Mouse (Mus musculus): ENCODE results near the gene Gm28043.

Gm28043 gene

GRCm38 (mm10) chr17:29623488-29623887, 8.8 kb downstream of the Gm28043 start:
- no peak for DNase-seq (ENCODE audit: low spot score in 2 of 2)

DNA sequence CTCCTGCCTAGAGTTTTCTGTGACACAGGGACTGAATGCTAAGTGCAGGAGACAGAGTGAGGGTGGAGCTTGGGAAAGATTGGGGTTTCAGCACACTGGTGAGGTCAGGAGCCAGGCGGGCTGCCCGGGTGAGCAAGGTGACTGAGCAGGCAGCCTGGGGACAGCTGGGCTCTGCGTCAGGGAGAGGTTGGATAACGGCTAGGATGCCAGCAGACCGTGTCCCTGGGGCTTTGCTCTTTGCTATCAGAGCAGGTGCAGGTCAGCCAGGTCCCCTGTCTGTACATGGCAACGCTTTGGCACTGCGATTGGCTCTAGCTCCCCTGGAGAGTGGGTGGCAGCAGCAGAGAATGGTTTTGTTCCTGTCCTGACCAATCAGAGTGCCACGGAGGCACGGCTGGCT, 12.6 kb downstream of the Gm28043 start:
- DNase-seq (ENCODE audit: low spot score in 2 of 2) = no peak

DNA sequence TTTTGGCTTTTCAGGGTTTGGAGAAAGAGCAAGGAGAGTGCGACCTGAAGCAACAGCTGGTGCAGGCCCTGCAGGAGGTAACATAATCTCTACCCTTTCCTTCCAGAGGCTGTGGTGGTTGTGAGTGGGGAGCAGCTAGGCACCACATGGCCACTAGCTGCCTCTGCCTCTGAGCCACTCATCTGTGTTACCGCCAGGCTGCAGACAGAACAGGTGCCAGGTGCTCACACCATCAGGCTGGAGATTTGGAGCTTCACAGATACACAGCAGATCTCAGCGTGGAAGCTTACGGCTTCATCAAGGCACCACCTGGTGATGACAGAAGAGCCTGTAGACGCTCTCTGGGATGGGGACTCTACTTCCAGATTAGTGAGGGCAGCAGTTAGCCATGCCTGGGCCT, 14.3 kb downstream of the Gm28043 start:
- DNase-seq (ENCODE audit: low spot score in 2 of 2) = no peak

GRCm38 (mm10) chr17:29629620-29630019, 14.9 kb downstream of the Gm28043 start:
- DNase-seq (ENCODE audit: low spot score in 2 of 2) = no peak

DNA sequence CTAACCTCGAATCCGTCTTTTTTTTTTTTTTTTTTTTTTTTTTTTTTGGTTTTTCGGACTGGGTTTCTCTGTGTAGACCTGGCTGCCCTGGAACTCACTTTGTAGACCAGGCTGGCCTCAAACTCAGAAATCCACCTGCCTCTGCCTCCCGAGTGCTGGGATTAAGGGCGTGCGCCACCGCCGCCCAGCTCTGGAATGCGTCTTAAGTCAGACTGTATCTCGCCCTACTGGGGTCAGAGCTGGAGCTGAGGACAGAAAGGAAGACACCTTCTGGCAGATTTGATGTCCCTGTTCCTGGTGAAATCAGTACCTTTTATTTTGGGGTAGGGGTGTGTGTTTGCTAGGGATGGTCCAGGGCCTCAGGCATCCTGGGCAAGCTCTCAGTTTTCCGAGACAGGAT, 17.6 kb downstream of the Gm28043 start:
- DNase-seq (ENCODE audit: low spot score in 2 of 2) = no peak

GRCm38 (mm10) chr17:29635492-29635891, 20.8 kb downstream of the Gm28043 start:
- no peak for DNase-seq (ENCODE audit: low spot score in 2 of 2)

- DNase-seq (ENCODE audit: low spot score in 2 of 2) = peak in 1 of 2 experiments; percentile 63
Observed at GRCm38 (mm10) chr17:29636118-29636517, 21.4 kb downstream of the Gm28043 start.

DNA sequence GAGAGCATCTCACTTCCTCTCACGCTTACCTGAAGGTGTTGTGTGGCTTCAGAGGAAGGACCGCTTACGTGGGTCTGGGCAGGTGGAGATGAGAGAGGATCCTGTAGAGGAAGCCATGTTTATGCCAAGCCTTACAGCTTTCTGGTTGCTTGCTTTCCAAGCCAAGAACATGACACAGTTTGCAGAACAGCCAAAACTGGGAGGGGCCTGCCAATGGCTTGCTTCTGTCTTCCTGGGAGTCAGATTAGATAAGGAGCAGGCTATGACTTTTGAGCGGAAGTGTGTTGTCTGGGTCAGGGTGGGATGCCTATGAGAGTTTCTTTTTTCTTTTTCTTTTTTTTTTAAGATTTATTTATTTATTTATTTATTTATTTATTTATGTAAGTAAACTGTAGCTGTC, 22.7 kb downstream of the Gm28043 start:
- no peak for DNase-seq (ENCODE audit: low spot score in 2 of 2)

DNA sequence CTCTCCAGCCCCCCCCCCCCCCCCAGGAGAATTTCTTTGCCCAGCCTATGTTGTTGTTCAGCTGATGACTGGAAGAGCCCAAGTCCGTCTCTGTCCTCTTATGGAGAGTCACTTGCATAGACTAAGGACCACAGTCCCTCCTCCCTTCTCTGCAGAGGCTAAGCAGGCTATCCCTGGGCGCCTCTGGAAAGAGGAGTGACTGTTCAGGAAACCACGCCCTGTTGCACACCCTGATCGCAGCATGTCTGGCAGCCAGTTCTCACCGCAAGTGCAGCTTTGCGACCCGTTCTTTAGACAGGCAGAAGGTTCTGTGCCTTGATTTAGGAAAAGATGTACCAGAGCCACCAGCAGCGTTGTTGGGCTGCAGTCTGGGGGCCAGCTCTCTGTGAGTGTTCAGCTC, 23.2 kb downstream of the Gm28043 start:
- DNase-seq (ENCODE audit: low spot score in 2 of 2) = peak in 1 of 2 experiments; percentile 67

DNA sequence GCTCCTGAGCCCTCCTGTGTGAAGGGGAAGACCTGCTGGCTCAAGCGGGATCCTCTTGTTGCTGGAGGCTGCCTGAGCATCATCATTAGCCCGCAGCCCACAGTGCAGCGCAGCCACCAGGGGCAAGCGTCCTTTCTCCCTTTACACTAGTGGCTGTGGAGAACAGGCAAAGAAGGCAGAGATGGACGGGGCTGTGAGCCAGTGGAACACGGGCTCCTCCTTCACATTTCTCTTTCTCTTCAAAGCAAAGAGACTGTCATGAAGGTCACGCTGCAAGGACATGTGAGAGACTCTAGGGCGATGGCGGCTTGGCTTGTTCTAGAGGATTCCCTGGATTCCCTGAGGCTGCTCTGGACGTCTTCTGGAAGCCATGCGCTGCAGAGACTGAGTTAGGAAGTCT, 26.3 kb downstream of the Gm28043 start:
- DNase-seq (ENCODE audit: low spot score in 2 of 2) = no peak

DNA sequence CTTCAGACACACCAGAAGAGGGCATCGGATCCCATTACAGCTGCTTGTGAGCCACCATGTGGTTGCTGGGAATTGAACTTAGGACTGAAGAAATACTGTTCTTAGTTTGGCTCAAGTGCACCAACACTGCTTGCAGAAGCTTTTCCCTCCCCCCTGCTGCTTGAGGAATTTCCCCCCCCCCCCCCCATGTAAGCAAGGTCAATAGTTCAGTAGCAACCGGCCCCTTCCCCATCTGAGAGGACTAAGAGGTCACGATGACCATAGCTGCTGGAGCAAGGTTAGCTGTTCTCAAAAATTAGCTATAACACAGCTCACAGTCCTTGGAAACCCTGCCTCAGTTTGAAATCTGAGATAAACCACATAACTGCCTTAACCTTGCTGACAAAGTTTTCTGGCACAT, 27.5 kb downstream of the Gm28043 start:
- DNase-seq (ENCODE audit: low spot score in 2 of 2) = no peak

DNA sequence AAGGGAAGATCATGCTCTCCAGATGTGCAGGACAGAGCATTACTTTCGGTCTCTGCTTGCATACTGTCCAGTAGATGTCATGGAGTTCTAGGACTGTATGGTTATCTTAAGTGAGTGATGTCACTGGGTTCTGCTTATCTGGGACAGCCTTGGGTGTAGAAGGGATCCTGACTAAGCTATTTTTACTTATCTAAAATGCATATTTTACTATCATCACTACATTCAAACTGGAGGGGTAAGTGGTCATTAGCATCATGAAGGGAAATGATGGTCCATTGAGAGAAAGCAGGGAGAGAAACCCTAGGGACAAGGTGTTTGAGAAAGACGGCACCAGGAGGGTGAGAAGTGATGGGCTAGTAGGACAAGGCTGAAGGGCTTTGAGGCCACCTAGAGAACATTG, 43.6 kb downstream of the Gm28043 start:
- peak; percentile 37 to 54 for DNase-seq (ENCODE audit: low spot score in 2 of 2)

DNA sequence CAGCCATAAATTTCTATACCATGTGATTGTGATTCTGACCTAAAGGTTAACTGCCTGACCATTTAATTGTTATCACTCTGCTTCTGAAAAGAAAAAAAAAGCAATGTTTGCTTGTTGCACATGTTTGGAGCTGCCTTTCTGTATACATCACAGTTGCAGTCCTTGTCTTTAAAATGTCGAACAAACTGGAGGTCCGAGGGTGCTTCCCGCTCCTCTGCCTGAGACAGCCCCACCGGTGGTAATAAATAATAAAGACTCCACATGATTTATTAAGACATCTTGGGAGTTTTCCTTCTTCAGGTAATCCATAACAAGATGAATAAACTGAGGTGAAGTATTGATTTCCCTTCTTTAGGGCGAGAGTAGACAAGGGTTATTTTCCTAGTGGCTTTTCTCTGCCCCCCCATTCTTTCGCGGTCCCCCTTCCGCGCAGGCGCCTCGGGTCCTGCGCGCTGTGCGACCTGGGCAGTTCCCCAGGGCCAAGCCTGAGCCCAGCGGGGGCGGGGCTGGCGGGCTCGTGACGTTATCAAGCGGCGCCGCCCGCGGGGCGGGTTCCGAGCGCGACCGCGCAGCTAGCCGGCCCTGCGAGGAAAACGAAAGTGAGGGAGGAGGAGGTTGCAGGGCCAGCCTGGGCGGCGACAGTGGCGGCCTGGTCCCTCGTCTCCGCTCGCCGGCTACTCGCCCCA, 45.5 kb downstream of the Gm28043 start, which contains the start of gene Cmtr1:
Gene Cmtr1, plus strand, starts transcription at position 520 of the 686 bp plus-strand sequence.
- peak; percentile 97 to 98 for DNase-seq (ENCODE audit: low spot score in 2 of 2)

- DNase-seq (ENCODE audit: low spot score in 2 of 2) = no peak
Observed at GRCm38 (mm10) chr17:29660762-29661391, 46.2 kb downstream of the Gm28043 start.

- DNase-seq (ENCODE audit: low spot score in 2 of 2) = no peak
Observed at GRCm38 (mm10) chr17:29662145-29662544, 47.5 kb downstream of the Gm28043 start.

DNA sequence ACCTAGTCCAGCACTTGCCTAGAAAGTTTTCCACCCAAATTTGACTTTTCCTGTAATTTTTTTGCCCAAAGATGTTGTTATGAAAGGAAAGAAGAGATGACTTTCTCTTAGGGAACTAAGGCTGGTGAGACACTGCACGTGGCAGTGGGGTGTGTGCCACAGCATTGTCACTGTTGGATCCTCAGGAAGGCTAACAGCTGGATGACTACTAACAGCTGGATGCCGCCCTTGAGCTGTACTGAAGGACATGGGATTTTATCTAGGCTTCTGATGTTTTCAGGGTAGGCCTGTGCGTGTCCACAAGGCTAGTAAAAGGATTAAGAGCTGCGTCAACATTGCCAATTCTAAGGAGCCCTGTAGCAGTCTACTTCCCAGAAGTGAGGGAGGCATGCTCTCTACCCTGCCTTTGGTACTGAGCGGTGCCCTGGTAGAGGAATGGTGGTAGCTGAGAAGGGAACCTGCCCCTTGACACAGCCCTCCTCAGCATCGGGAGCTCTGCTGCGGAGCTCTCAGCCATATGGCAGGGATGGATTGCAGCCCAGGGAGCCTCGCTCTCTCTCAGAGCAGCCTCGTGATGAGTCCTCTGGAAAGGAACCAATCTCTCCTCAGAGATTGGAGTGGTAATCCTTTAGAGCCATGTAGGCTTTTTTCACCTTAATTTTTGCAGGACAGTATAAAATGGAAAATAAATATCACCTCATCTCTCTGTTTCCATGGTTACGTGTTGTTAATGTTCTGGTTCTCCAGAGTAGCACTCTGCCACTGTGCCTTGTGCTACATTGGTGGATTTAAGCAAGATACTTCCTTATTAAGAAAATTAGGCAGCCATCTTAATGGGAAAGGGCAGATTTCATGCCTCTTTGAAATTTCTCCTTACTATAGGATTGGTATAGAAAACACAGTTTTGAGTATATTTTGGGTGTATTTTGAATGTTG, 53.6 kb downstream of the Gm28043 start:
- DNase-seq (ENCODE audit: low spot score in 2 of 2) = no peak

- DNase-seq (ENCODE audit: low spot score in 2 of 2) = no peak
Observed at GRCm38 (mm10) chr17:29669030-29669429, 54.4 kb downstream of the Gm28043 start.

GRCm38 (mm10) chr17:29669936-29670335, 55.3 kb downstream of the Gm28043 start:
- peak in 1 of 2 experiments; percentile 52 for DNase-seq (ENCODE audit: low spot score in 2 of 2)

DNA sequence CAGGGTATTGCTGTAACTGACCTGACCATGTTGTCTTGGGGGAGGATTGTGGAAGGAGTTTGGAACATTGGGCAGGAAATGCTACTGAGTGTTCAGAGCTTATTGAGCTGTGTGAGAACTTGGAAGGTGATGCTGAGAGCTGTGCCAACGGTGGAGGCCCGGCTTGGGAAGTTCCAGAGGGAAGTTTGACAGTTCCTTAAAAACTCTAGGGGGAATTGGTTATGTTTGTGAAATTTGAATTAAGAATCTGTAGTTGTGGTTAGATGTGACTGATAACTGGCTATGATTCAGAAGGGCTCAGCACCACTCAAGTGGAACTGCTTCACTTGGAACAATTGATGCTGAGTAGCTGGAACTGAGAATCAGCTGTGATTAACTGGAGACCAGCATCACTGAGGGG, 56.3 kb downstream of the Gm28043 start:
- DNase-seq (ENCODE audit: low spot score in 2 of 2) = no peak

DNA sequence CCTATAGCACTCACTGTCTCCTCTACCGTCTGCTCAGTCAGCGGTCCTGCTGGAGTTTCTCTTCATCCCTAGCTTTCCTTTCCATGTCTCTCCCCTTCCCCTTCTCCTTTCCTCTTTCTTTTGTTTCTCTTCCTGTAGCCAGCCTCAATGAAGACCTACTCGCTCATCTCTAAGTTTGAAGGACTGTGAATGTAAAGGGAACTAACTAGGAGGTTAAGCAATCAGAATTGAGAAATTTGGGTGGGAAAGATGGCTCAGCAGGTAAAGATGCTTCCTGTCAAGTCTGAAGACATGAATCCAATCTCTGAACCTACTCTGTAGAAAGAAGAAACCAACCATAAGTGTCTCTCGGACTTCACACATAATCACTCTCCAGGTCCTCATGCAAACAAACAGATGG, 58.6 kb downstream of the Gm28043 start:
- no peak for DNase-seq (ENCODE audit: low spot score in 2 of 2)

- no peak for DNase-seq (ENCODE audit: low spot score in 2 of 2)
Observed at GRCm38 (mm10) chr17:29678526-29678925, 63.9 kb downstream of the Gm28043 start.

DNA sequence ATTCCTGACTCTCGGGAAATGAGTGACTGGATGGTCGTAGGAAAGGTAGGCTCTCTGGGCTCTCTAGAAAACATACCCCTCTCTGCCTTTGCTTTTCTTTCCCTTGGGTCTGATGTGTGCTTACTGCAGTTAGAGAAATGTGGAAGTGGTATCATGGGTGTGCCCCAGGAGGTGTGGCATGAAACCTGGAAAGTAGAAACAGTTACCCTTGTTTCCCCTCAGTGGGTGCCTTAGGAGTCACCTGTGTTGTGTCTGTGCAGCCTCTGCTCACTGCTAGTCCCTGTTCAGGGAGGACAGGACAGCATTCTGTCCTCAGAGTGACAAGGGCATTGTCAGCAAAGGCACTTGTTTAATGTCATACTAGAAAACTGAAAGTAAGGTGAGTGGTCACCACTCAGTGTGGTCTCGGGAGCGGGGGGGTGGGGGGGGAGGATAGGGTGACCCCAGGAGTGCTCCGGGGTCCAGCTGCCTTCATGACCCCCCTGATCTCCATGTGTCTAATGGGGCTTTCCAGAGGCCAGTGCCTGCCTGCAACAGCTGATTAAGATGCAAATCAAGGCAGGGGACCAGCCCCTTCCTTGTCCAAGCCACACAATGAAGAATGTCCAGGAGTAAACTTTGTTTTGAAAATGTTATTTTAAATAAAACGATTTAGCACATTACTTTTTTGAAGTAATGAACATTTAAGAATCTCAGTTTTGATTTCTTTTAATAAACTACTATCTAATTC, 64.5 kb downstream of the Gm28043 start:
- peak in 1 of 2 experiments; percentile 33 for DNase-seq (ENCODE audit: low spot score in 2 of 2)
